Mouse (Mus musculus) embryonic facial prominence, embryonic 13.5 days (tissue): ENCODE measurements around the gene Hoxd11. TPM values are rescaled to one million over a fixed set of nuclear protein-coding genes. Genes with fewer than 3 reads are reported as not detected.

Source experiments
- ATAC-seq: fragments of 200-750 bp; cut with Nextera tagmentation; 2 replicates; pipeline ENCODE4 v1.8.0; 2017; ENCODE audit warnings: low read depth; ENCODE audit not compliant: insufficient number of reproducible peaks, insufficient read depth, low FRiP score, low TSS enrichment
- H3K27ac ChIP-seq: fragments of 300-500 bp; sonication (generic); 2 replicates; pipeline ENCODE4 v1.5.1; 2015; ENCODE audit warnings: moderate library complexity, mild to moderate bottlenecking, inconsistent platforms
- H3K27me3 ChIP-seq: fragments of 300-500 bp; sonication (generic); 2 replicates; pipeline ENCODE4 v1.6.1; 2015; ENCODE audit warnings: mild to moderate bottlenecking, inconsistent platforms
- H3K36me3 ChIP-seq: fragments of 300-500 bp; sonication (generic); 2 replicates; pipeline ENCODE4 v1.6.1; 2015; ENCODE audit warnings: mild to moderate bottlenecking, inconsistent platforms
- H3K4me1 ChIP-seq: fragments of 300-500 bp; sonication (generic); 2 replicates; pipeline ENCODE4 v1.6.1; 2015; ENCODE audit warnings: inconsistent platforms
- H3K4me2 ChIP-seq: fragments of 300-500 bp; sonication (generic); 2 replicates; pipeline ENCODE4 v1.6.1; 2015; ENCODE audit warnings: moderate library complexity, mild to moderate bottlenecking, inconsistent platforms
- H3K4me3 ChIP-seq: fragments of 300-500 bp; sonication (generic); 2 replicates; pipeline ENCODE4 v1.5.1; 2015; ENCODE audit warnings: mild to moderate bottlenecking, inconsistent platforms
- H3K9ac ChIP-seq: fragments of 300-500 bp; sonication (generic); 2 replicates; pipeline ENCODE4 v1.6.1; 2015; ENCODE audit warnings: mild to moderate bottlenecking, inconsistent platforms
- H3K9me3 ChIP-seq: fragments of 300-500 bp; sonication (generic); 2 replicates; pipeline ENCODE4 v1.6.1; 2016; ENCODE audit warnings: inconsistent platforms
- WGBS: fragments of 180-500 bp; shearing (Covaris S2); methylation state at CpG from one replicate; pipeline ENCODE4 v1.1.7; 2015; ENCODE audit warnings: mixed read lengths; 5-methylcytosine and 5-hydroxymethylcytosine counted together
- polyA plus RNA-seq: library from polyadenylated mRNA; unstranded; fragments of >200 nt; fragmentation: Nextera tagmentation; extraction: Ambion mirVana; gene quantifications from 2 replicates; pipeline ENCODE4 v1.2.1, GENCODE M21; 2015

The Hoxd11 gene
- polyA plus RNA-seq, 1 experiment from 2014 or later: not detected

DNA sequence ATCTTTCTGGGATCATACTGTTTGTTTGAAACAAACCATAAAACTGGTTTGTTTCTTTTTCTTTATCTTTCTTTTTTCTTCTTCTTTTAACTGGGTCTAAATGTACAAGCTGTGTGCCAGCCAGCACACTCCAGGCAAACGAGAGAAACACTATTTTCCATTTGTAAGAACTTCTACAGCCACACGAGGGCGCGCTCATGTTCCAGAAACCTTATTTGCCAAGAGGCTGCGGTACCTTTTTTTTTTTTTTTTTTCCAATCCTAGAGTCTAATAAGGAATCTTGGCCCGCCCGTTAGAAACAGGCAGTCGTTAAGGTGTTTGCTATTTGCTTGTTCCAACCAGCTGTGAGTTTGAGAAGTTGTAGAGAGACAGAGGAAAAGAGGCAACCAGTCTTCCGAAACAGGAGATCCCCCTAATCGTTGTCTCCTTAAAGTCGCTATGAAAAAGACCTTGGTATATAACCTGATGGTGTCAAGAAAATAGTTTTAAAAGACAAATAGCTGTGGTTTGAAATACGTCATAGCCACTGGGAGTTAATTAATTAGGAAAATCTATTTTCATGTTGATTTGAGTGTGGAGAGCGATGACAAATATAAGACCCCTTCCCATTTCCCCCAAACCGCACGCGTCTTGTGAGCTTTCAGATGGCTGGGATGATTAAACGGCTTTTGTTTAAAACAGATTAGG, 7.1 kb downstream of the Hoxd11 start:
- no peak overlapping the region for H3K4me3 ChIP-seq
- no peak overlapping the region for H3K9ac ChIP-seq
- H3K4me2 ChIP-seq: no peak overlapping the region
- no peak overlapping the region for H3K27ac ChIP-seq
- H3K36me3 ChIP-seq: no peaks in the 10 kb centered on the region
- H3K27me3 ChIP-seq: peaks cover 94% of the 10 kb centered on the region
- no peak for ATAC-seq
- 4% methylated on average over 17 of the region's 17 CpGs for WGBS
- no peaks in the 10 kb centered on the region for H3K9me3 ChIP-seq
- peaks cover 15% of the 10 kb centered on the region for H3K4me1 ChIP-seq

DNA sequence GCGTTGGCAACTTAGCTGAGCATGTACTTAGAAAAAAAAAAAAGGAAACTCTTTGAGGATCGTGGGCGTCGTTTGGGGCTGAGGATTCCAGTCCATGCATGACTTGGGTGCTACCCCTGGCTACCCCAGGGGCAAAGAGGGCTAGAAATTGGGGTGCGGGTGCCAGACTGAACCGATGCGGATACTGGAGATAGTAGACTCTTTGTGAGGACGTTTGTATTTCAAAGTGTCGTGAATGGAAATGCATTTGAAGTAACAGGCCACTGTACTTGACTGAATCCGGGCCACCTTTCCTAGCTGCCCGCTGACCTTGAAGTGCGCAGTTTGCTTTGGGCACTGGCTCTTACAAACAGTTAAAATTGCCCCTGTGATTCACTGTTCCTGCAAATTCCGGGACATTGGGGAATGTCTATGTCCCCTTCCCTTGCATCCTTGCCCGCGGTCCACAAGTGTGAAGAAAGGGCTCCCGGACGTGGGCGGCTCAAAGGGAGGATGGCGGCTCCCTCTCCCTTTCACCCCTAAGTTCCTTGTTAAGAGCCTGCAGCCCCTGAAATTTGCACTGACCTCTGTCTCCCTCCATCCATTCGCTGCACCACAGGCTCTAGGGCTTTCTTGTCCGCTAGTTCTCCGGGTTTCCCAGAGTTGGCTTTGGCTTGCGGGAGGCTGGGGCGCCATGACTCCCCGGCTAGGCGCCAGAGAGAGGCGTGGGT, 7.8 kb downstream of the Hoxd11 start:
- H3K4me3 ChIP-seq: no peak overlapping the region

GRCm38 (mm10) chr2:74687698-74688555, 8.6 kb downstream of the Hoxd11 start:
- no peaks in the 10 kb centered on the region for H3K9me3 ChIP-seq
- peaks cover 2% of the 10 kb centered on the region for H3K4me1 ChIP-seq
- peaks cover 94% of the 10 kb centered on the region for H3K27me3 ChIP-seq
- H3K4me3 ChIP-seq: no peak overlapping the region
- H3K4me2 ChIP-seq: no peak overlapping the region
- WGBS: under 1% methylated on average over 31 of the region's 31 CpGs
- H3K36me3 ChIP-seq: no peaks in the 10 kb centered on the region
- no peak for ATAC-seq
- no peak overlapping the region for H3K27ac ChIP-seq
- no peak overlapping the region for H3K9ac ChIP-seq

More for the DNA sequence above, 7.8 kb downstream of the Hoxd11 start:
- Histone ChIP-seq H3K9me3 (no peaks in the 10 kb centered on the region), H3K9ac (no peak overlapping the region), H3K4me1 (peaks cover 9% of the 10 kb centered on the region), H3K27me3 (peaks cover 94% of the 10 kb centered on the region), H3K36me3 (no peaks in the 10 kb centered on the region), H3K4me2 (no peak overlapping the region), H3K27ac (no peak overlapping the region)
- WGBS: under 1% methylated on average over 27 of the region's 27 CpGs
- no peak for ATAC-seq

GRCm38 (mm10) chr2:74688795-74689573, 9.6 kb downstream of the Hoxd11 start:
- Histone ChIP-seq H3K9ac (no peak overlapping the region), H3K4me1 (no peaks in the 10 kb centered on the region; the same call in 1 of the 2 replicates), H3K4me3 (no peak overlapping the region), H3K4me2 (no peak overlapping the region), H3K9me3 (no peaks in the 10 kb centered on the region), H3K27ac (no peak overlapping the region), H3K27me3 (peaks cover 94% of the 10 kb centered on the region), H3K36me3 (no peaks in the 10 kb centered on the region)
- ATAC-seq: no peak
- 4% methylated on average over 12 of the region's 12 CpGs for WGBS

DNA sequence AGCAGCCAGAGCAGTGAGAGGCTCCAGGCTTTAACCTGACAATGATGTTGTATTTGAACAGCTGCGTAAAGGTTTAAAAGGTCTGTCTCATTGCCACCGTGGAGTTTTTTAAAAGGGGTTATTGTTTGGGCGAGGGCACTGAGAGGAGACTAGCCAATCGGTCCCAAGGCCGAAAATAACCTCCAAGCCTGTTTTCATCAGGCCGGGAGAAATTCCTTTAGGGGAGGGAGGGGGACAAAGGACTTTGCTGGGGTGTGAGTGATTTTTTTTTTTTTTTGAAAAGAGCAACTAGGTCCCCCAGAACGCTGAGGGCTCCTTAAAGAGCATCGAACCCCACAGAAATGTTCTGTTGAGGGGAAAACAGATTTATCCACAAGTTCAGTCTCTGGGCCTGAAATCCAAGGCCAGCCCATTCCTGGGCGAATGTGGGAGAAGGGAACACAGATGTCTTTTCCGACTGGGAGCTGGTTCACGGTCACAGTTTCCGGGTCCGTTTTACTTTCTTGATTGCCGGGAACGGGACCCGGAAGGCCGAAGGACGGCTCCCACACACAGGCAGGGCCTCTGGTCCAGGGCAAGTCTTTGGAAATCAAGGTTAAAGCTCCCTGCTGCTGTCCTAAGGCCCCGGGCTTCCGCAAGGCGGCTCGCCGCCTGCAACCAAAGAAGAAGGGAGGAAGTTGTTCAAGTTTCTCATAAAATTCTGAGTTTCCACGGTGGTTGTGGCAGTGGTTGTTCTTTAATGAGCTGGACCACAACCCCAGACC, 10.4 kb downstream of the Hoxd11 start:
- Histone ChIP-seq H3K4me1 (no peaks in the 10 kb centered on the region; the same call in 1 of the 2 replicates), H3K4me2 (no peak overlapping the region), H3K27ac (no peak overlapping the region), H3K9me3 (no peaks in the 10 kb centered on the region), H3K27me3 (peaks cover 94% of the 10 kb centered on the region), H3K4me3 (no peak overlapping the region), H3K36me3 (no peaks in the 10 kb centered on the region), H3K9ac (no peak overlapping the region)
- under 1% methylated on average over 24 of the region's 24 CpGs for WGBS
- no peak for ATAC-seq

GRCm38 (mm10) chr2:74690338-74690716, 11.0 kb downstream of the Hoxd11 start:
- Histone ChIP-seq H3K9ac (no peak overlapping the region), H3K4me1 (no peaks in the 10 kb centered on the region; the same call in 1 of the 2 replicates), H3K36me3 (no peaks in the 10 kb centered on the region), H3K27me3 (peaks cover 94% of the 10 kb centered on the region), H3K4me3 (no peak overlapping the region), H3K4me2 (no peak overlapping the region), H3K9me3 (no peaks in the 10 kb centered on the region), H3K27ac (no peak overlapping the region)
- 9% methylated on average over 8 of the region's 8 CpGs for WGBS
- ATAC-seq: no peak

DNA sequence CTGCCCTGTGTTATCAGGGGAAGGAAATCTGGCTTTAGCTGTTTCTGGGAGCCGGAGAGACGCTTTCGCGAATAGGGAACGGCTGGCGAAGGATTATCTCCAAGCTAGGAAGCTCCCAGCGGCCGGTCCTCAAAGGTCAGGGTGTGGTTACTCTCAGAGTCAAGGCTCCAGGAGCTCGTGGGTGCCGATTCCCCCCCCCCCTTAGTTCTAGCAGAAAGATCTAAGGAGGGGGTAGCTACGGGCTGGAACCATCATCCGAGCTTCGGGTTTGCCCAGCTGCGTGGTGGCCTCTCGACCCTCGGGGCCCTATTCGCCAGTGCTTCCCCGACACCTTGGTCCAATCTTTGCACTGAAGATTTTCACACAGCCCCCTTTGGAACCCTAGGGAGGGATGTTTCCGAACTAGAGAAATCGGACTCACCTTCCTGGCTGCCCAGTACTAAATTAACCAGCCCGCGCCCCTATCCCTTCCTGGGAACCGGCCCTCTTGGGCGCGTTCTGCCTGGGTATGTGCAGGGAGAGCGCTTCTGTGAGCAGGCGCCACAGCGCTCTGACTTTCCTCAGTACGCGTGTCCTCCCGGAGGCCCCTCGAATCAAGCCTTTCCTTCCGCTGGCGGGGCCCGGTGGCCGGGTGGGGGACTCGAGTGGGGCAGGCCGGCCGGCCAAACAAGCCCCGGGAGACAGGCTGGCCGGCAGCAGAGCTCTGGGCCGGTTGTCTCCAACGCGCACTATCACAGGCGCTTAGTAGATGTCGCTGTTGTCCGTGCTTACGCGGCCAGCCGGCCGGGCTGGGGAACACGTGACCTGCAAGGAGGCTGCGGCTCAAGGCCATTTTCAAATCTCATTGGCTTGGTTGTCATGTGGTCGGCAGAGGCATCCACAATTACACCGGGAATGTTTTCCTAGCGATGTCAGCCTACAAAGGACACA, 11.9 kb downstream of the Hoxd11 start, which contains the start of gene Hoxd10:
Gene Hoxd10, plus strand, starts transcription at position 903 of the 930 bp plus-strand sequence.
- WGBS: under 1% methylated on average over 56 of the region's 56 CpGs
- no peak within 1 kb of the TSS for H3K27ac ChIP-seq
- H3K4me1 ChIP-seq: no peaks in the 10 kb centered on the region; the same call in 1 of the 2 replicates
- peak within 1 kb of the TSS; percentile 32 for H3K4me2 ChIP-seq
- H3K27me3 ChIP-seq: peaks cover 95% of the 10 kb centered on the region
- no peaks in the 10 kb centered on the region for H3K36me3 ChIP-seq
- no peak within 1 kb of the TSS for H3K9ac ChIP-seq
- H3K4me3 ChIP-seq: peak within 1 kb of the TSS; percentile 5; the same call in 1 of the 2 replicates
- no peak for ATAC-seq
- no peaks in the 10 kb centered on the region for H3K9me3 ChIP-seq

DNA sequence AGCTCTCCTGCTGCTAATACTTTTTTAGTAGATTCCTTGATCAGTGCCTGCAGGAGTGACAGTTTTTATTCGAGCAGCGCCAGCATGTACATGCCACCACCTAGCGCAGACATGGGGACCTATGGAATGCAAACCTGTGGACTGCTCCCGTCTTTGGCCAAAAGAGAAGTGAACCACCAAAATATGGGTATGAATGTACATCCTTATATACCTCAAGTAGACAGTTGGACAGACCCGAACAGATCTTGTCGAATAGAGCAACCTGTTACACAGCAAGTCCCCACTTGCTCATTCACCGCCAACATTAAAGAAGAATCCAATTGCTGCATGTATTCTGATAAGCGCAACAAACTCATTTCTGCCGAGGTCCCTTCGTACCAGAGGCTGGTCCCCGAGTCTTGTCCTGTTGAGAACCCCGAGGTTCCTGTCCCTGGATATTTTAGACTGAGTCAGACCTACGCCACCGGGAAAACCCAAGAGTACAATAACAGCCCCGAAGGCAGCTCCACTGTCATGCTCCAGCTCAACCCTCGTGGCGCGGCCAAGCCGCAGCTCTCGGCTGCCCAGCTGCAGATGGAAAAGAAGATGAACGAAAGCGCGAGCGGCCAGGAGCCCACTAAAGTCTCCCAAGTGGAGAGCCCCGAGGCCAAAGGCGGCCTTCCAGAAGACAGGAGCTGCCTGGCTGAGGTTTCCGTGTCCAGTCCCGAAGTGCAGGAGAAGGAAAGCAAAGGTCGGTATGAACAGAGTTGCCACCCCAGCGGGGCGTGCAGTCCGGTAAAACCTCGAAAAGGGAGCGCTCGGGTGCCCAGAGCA, 12.8 kb downstream of the Hoxd11 start:
- no peak for ATAC-seq
- Histone ChIP-seq H3K4me1 (no peaks in the 10 kb centered on the region; the same call in 1 of the 2 replicates), H3K4me2 (no peak overlapping the region), H3K9me3 (no peaks in the 10 kb centered on the region), H3K4me3 (no peak overlapping the region), H3K9ac (no peak overlapping the region), H3K27ac (no peak overlapping the region), H3K36me3 (no peaks in the 10 kb centered on the region), H3K27me3 (peaks cover 95% of the 10 kb centered on the region)
- 4% methylated on average over 35 of the region's 35 CpGs for WGBS

DNA sequence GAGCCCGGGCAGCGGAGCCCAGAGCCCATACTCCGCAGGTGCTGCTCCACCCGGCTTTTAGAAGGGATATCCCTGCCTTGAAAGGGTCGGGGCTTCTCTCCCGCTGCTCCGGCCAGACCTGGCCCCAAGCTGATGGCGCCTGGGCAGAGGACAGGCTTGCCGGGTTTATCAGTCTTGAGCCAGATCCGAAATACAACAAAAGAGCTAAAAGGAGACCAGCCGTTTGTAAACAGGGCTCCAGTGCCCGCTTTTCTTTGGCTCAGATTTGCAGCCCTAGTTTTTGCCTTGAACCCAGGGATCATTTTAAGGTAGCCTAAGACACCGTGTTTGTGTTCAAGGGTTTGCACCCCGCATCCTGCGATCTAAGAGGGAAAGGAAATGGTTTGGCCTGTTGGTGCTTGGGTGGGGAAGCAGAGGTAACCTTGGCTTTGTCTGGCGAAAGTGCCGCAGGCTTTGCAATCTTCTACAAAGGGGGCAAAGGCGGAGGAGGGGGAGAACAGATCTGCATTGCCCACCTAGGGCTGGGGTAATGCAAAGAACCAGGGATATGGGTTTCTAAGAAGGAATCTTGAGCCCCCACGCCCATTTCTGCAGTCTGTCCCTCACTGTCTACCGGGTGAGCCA, 13.6 kb downstream of the Hoxd11 start:
- no peaks in the 10 kb centered on the region for H3K9me3 ChIP-seq
- ATAC-seq: no peak
- H3K36me3 ChIP-seq: no peaks in the 10 kb centered on the region
- 2% methylated on average over 20 of the region's 20 CpGs for WGBS
- peaks cover 95% of the 10 kb centered on the region for H3K27me3 ChIP-seq
- H3K4me1 ChIP-seq: peaks cover 5% of the 10 kb centered on the region
- no peak overlapping the region for H3K4me3 ChIP-seq
- H3K4me2 ChIP-seq: no peak overlapping the region
- no peak overlapping the region for H3K27ac ChIP-seq
- no peak overlapping the region for H3K9ac ChIP-seq
